Mouse (Mus musculus) intestine, postnatal 0 days (tissue): Measurements from ENCODE around the gene Ep300. TPM values are rescaled to one million over a fixed set of nuclear protein-coding genes. Genes with fewer than 3 reads are reported as not detected.

ENCODE experiments used
- ATAC-seq: fragments of 200-750 bp; cut with Nextera tagmentation; 2 replicates; pipeline ENCODE4 v1.8.0; 2017; ENCODE audit warnings: mild to moderate bottlenecking, moderate TSS enrichment, moderate library complexity
- H3K27ac ChIP-seq: fragments of 300-500 bp; sonication (generic); 2 replicates; pipeline ENCODE4 v1.5.1; 2014; ENCODE audit warnings: mild to moderate bottlenecking, low read depth, low read length, moderate library complexity
- H3K27me3 ChIP-seq: fragments of 300-500 bp; sonication (generic); replicated peaks from 2 replicates; pipeline ENCODE4 v1.6.1; 2014; ENCODE audit warnings: low read length, mixed read lengths; ENCODE audit not compliant: control insufficient read depth, insufficient read depth
- H3K36me3 ChIP-seq: fragments of 300-500 bp; sonication (generic); 2 replicates; pipeline ENCODE4 v1.6.1; 2014; ENCODE audit warnings: mild to moderate bottlenecking, moderate library complexity; ENCODE audit not compliant: control insufficient read depth, insufficient read depth
- H3K4me1 ChIP-seq: fragments of 300-500 bp; sonication (generic); replicated peaks from 2 replicates; pipeline ENCODE4 v1.6.1; 2014; ENCODE audit warnings: antibody characterized with exemption, low read length, mixed read lengths; ENCODE audit not compliant: control insufficient read depth, insufficient read depth
- H3K4me2 ChIP-seq: fragments of 300-500 bp; sonication (generic); replicated peaks from 2 replicates; pipeline ENCODE4 v1.6.1; 2014; ENCODE audit warnings: low read depth, mild to moderate bottlenecking, moderate library complexity
- H3K4me3 ChIP-seq: fragments of 300-500 bp; sonication (generic); 2 replicates; pipeline ENCODE4 v1.5.1; 2014; ENCODE audit warnings: low read depth, low read length
- H3K9ac ChIP-seq: fragments of 300-500 bp; sonication (generic); 2 replicates; pipeline ENCODE4 v1.6.1; 2014; ENCODE audit warnings: mild to moderate bottlenecking, low read depth, low read length
- H3K9me3 ChIP-seq: fragments of 300-500 bp; sonication (generic); 2 replicates; pipeline ENCODE4 v1.6.1; 2016; ENCODE audit warnings: mixed run types; ENCODE audit not compliant: control insufficient read depth
- CTCF ChIP-seq: sonication (generic); IDR thresholded peaks from 2 replicates; pipeline ENCODE4 v1.5.1; 2016; ENCODE audit warnings: low read depth, mild to moderate bottlenecking, control low read depth, antibody characterized with exemption, moderate library complexity
- WGBS: fragments of 180-500 bp; shearing (Covaris S2); extraction: QIAGEN DNeasy Blood & Tissue Kit; methylation state at CpG from one replicate; pipeline ENCODE4 v1.1.7; 2014; 5-methylcytosine and 5-hydroxymethylcytosine counted together
- polyA plus RNA-seq: library from polyadenylated mRNA; unstranded; fragments of >200 nt; fragmentation: Nextera tagmentation; extraction: Ambion mirVana; gene quantifications from 2 replicates; pipeline ENCODE4 v1.2.1, GENCODE M21; 2015

The Ep300 gene
- polyA plus RNA-seq, 1 experiment from 2014 or later, result 10.0 TPM

DNA sequence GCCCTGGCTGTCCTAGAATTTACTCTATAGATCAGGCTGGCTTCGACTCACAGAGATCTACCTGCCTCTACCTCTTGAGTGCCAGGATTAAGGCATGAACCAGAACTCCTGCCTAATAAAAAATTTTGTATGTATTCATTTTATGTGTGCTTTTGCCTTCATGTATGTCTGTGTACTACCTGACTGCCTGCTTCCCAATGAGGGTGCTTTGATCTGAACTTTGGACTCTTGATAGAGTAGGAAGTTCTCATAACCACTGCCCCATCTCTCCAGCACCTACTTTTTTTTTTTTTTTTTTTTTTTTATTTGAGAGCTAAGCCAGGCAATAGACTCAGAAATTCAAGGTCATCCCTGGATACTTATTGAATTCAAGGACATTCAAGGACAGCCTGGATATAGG is 31.7 kb upstream of the Ep300 start:
- Histone ChIP-seq H3K9me3 (no peaks in the 10 kb centered on the region), H3K4me2 (no peak overlapping the region), H3K27ac (0 out of 2 replicates have a peak overlapping the region, but pooled peaks have one; percentile 3), H3K4me3 (no peak overlapping the region), H3K36me3 (no peaks in the 10 kb centered on the region), H3K4me1 (no peaks in the 10 kb centered on the region), H3K9ac (no peak overlapping the region), H3K27me3 (no peaks in the 10 kb centered on the region)
- WGBS, result 75% methylated on average over 1 of the region's 1 CpGs
- ATAC-seq, result peak; percentile 76
- TF ChIP-seq CTCF, result no peak

DNA sequence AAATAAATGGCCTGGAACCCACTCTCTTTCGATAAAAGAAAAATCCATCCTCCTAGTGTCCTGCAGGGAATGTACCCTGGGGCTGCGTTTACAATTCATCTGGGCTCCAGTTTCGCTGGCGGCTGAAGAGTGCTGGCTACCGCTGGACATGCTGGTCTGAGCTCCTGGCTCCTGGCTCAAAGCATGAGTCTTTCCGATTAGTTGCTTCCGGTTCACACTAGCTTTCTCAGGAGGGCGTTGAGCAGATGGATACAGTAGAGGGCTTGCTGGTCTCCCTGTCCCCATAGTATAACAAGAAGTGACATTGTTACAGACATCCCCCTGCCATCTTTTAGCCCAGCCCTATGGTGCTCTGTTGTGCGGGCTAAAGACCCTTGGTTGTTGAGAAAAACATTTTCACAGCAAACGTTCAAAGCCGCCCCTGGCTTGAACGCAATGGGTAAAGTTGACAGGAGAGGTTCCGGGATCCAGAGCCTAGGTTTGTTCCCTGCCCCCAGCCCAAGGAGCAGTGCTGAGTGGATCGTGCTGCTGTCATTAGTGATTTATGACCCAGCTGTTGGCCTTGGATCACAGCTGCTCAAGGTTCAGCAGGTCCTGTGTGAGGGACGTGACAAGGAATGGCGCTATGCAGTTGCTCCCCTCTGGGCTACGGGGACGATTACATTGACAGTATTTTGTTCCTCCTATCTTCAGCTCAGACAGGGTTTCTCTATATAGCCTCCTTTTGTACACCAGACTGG is 30.4 kb upstream of the Ep300 start:
- peak; percentile 93 for ATAC-seq
- TF ChIP-seq CTCF, result no peak
- peak overlapping the region; percentile 46 for H3K4me2 ChIP-seq
- H3K36me3 ChIP-seq, result no peaks in the 10 kb centered on the region
- 0 out of 2 replicates have a peak overlapping the region, but pooled peaks have one; percentile 17 for H3K9ac ChIP-seq
- H3K9me3 ChIP-seq, result no peaks in the 10 kb centered on the region
- no peaks in the 10 kb centered on the region for H3K27me3 ChIP-seq
- peak overlapping the region; percentile 80 for H3K27ac ChIP-seq
- no peaks in the 10 kb centered on the region for H3K4me1 ChIP-seq
- 18% methylated on average over 18 of the region's 18 CpGs for WGBS
- H3K4me3 ChIP-seq, result 0 out of 2 replicates have a peak overlapping the region, but pooled peaks have one; percentile 1

DNA sequence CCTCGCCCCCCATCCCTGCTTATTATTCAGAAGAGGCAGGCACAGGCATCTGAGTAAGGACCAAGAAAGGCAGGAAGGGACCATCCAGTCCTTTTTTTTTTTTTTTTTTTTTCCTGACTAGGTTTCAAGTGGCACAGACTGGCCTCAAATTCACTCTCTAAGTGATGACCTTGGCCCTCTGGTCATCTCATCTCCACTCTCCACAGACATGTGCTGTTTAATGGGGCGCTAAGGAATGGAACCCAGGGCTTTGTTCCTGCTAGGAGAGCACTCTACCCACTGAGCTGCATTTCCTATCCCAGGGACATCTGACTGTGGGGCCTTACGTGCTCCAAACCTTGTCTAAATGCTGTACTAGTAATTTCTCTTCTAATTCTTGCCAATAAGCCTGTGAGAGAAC is 29.2 kb upstream of the Ep300 start:
- Histone ChIP-seq H3K27ac (no peak overlapping the region), H3K4me2 (no peak overlapping the region), H3K4me3 (no peak overlapping the region), H3K4me1 (no peaks in the 10 kb centered on the region), H3K36me3 (no peaks in the 10 kb centered on the region), H3K9me3 (no peaks in the 10 kb centered on the region), H3K27me3 (no peaks in the 10 kb centered on the region), H3K9ac (no peak overlapping the region)
- WGBS, result 91% methylated on average over 3 of the region's 3 CpGs
- ATAC-seq, result no peak
- TF ChIP-seq CTCF, result no peak

DNA sequence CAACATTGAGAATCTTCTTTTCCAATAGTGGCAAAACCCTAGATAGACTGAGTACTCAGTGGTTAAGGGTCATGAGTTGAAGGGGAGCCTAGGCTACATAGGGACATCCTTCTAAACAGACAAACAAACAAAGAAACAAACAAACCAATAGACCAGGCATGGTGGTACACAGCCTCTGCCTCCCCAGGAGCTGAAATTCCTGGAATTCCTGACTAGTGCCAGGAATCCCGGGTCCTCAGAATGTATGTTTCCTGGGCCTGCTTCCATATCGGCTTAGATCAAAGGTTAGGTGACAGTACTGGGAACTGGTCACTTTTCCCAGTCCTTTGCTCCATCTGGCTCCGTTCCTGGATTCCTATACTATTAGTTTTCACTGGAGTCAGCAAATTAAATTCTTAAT is 23.6 kb upstream of the Ep300 start:
- H3K36me3 ChIP-seq, result no peaks in the 10 kb centered on the region
- no peaks in the 10 kb centered on the region for H3K9me3 ChIP-seq
- no peaks in the 10 kb centered on the region for H3K27me3 ChIP-seq
- no peak overlapping the region for H3K27ac ChIP-seq
- H3K9ac ChIP-seq, result no peak overlapping the region
- no peak overlapping the region for H3K4me2 ChIP-seq
- 49% methylated on average over 3 of the region's 3 CpGs for WGBS
- no peak for ATAC-seq
- no peak overlapping the region for H3K4me3 ChIP-seq
- TF ChIP-seq CTCF, result no peak
- H3K4me1 ChIP-seq, result no peaks in the 10 kb centered on the region

DNA sequence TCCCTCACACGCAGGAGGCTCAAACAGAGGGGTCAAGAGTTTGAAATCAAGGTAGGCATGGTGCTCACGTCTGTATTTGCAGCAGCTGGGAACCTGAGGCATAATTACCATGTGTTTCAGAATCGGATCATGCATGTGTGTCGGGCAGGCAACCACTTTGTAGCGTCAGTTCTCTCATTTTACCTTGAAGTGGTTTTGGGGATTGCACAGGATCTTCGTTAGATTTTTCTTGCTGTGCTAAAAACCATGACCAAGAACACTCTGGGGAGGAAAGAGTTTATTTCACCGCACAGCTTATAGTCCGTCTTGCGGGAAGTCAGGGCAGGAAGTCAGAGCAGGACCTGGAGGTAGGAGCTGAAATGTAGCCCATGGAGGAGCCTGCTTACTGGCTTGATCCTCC is 23.2 kb upstream of the Ep300 start:
- WGBS, result 82% methylated on average over 9 of the region's 9 CpGs
- H3K9ac ChIP-seq, result no peak overlapping the region

DNA sequence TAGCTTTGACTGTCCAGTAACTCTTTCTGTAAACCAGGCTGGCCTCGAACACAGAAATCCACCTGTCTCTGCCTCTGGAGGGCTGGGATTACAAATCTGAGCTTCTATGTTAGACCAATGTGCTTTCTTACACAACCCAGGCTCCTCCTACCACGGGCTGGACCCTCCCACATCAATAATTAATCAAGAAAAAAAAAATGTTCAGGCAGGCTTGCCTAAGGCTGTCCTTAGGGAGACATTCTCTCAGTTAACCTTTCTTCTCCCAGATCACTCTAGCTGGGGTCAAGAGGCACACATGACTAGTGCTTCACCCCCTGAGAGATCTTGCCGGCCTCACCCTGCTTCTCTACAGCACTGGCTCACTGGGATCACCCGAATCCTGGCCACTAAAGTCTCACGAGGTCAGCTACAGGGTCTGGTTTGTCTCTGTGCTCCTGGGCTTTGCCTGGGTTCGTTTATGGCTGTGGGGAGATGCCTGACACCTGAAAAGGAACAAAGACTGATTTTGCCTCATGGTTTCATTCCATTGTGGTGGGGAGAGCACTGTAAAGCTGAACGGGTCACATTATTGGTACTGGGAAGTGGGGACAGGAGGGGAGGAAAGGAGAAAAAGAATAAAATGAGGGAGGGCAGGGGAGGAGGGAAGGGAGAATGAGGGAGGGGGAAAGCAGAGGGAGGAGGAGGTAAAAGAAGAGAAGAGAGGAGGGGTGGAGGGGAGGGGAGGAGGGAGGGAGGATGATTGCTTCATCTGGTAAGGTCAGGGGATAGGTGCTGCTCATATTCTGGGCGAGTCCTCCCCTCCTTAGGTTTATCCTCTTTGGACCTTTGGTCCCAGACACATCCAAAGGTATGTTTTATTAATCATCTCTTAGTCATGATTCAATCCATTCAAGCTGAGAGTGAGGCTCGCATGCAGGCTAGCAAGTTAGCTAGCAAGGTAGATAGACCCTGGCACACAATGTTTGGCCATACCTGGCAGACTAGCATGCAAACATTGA is 22.4 kb upstream of the Ep300 start:
- Histone ChIP-seq H3K27me3 (no peaks in the 10 kb centered on the region), H3K4me1 (no peaks in the 10 kb centered on the region), H3K4me3 (no peak overlapping the region), H3K9ac (no peak overlapping the region), H3K36me3 (no peaks in the 10 kb centered on the region), H3K9me3 (no peaks in the 10 kb centered on the region), H3K4me2 (peak overlapping the region; percentile 32; the same call in 1 of the 2 replicates), H3K27ac (peak overlapping the region; percentile 62)
- 28% methylated on average over 9 of the region's 9 CpGs for WGBS
- ATAC-seq, result peak; percentile 78
- TF ChIP-seq CTCF, result no peak

More for the DNA sequence above, 23.2 kb upstream of the Ep300 start:
- no peaks in the 10 kb centered on the region for H3K9me3 ChIP-seq
- H3K27ac ChIP-seq, result no peak overlapping the region
- H3K36me3 ChIP-seq, result no peaks in the 10 kb centered on the region
- H3K4me1 ChIP-seq, result no peaks in the 10 kb centered on the region
- H3K4me3 ChIP-seq, result no peak overlapping the region
- ATAC-seq, result no peak
- TF ChIP-seq CTCF, result no peak
- no peaks in the 10 kb centered on the region for H3K27me3 ChIP-seq
- no peak overlapping the region for H3K4me2 ChIP-seq
